Mouse (Mus musculus) limb, embryonic 11.5 days (tissue): ENCODE data around the gene Cog1. TPM values are rescaled to one million over a fixed set of nuclear protein-coding genes. Genes with fewer than 3 reads are reported as not detected.

ENCODE experiments used
- ATAC-seq: fragments of 200-750 bp; cut with Nextera tagmentation; 2 replicates; pipeline ENCODE4 v1.8.0; 2017; ENCODE audit warnings: low read depth; ENCODE audit not compliant: insufficient number of reproducible peaks, low FRiP score, low TSS enrichment
- DNase-seq: peaks from one replicate; pipeline ENCODE4 v3.0.0-alpha.2; 2015; ENCODE audit warnings: low spot score
- H3K27ac ChIP-seq: fragments of 300-500 bp; sonication (generic); replicated peaks from 2 replicates; pipeline ENCODE4 v1.5.1; 2014; ENCODE audit warnings: low read depth, mild to moderate bottlenecking, low read length
- H3K27me3 ChIP-seq: fragments of 300-500 bp; sonication (generic); 2 replicates; pipeline ENCODE4 v1.6.1; 2014; ENCODE audit warnings: mild to moderate bottlenecking, low read length, mixed read lengths; ENCODE audit not compliant: control insufficient read depth, insufficient read depth
- H3K36me3 ChIP-seq: fragments of 300-500 bp; sonication (generic); 2 replicates; pipeline ENCODE4 v1.6.1; 2014; ENCODE audit warnings: mild to moderate bottlenecking, low read length, moderate library complexity, mixed read lengths; ENCODE audit not compliant: control insufficient read depth, insufficient read depth
- H3K4me1 ChIP-seq: fragments of 300-500 bp; sonication (generic); 2 replicates; pipeline ENCODE4 v1.6.1; 2014; ENCODE audit warnings: low read length, mixed read lengths; ENCODE audit not compliant: control insufficient read depth, insufficient read depth
- H3K4me2 ChIP-seq: fragments of 300-500 bp; sonication (generic); 2 replicates; pipeline ENCODE4 v1.6.1; 2014; ENCODE audit warnings: low read depth, mild to moderate bottlenecking, moderate library complexity; ENCODE audit not compliant: severe bottlenecking
- H3K4me3 ChIP-seq: fragments of 300-500 bp; sonication (generic); 2 replicates; pipeline ENCODE4 v1.5.1; 2014; ENCODE audit warnings: low read depth, low read length
- H3K9ac ChIP-seq: fragments of 300-500 bp; sonication (generic); 2 replicates; pipeline ENCODE4 v1.6.1; 2014; ENCODE audit warnings: mild to moderate bottlenecking, low read length
- H3K9me3 ChIP-seq: fragments of 300-500 bp; sonication (generic); 2 replicates; pipeline ENCODE4 v1.6.1; 2016; ENCODE audit warnings: low read length; ENCODE audit not compliant: control insufficient read depth
- WGBS: fragments of 180-500 bp; shearing (Covaris S2); extraction: QIAGEN DNeasy Blood & Tissue Kit; methylation state at CpG from one replicate; pipeline ENCODE4 v1.1.7; 2014; 5-methylcytosine and 5-hydroxymethylcytosine counted together
- polyA plus RNA-seq: library from polyadenylated mRNA; unstranded; fragments of >200 nt; fragmentation: Nextera tagmentation; extraction: Ambion mirVana; gene quantifications from 2 replicates; pipeline ENCODE4 v1.2.1, GENCODE M21; 2014

Gene Cog1
- polyA plus RNA-seq, 1 experiment from 2014 or later, result 30.6 TPM

DNA sequence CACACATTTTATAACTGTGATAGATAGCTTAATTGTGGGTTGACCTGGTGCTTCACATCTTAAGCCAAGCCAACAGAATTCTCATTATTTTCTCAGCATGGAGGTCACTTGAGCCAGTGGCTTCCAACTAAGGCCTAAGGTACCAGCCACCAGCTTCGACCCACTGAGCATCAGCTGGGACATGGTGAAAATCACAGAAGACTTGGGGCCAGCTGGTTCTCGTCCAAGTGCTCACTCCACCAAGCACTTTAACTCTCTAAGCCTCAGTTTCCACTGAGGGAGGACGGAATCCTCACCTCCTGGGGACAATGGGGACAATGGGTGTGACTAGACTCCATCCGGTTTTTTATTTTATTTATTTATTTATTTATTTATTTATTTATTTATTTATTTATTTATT is 26.9 kb upstream of the Cog1 start:
- Histone ChIP-seq H3K27ac (no peak overlapping the region), H3K4me1 (peaks cover 13% of the 10 kb centered on the region), H3K9me3 (no peaks in the 10 kb centered on the region), H3K4me3 (no peak overlapping the region), H3K36me3 (no peaks in the 10 kb centered on the region), H3K27me3 (peaks cover 32% of the 10 kb centered on the region), H3K9ac (no peak overlapping the region), H3K4me2 (no peak overlapping the region)
- ATAC-seq (no peak), DNase-seq (no peak)
- WGBS, result 81% methylated on average over 4 of the region's 4 CpGs

- ATAC-seq (no peak), DNase-seq (no peak)
- Histone ChIP-seq H3K4me2 (no peak overlapping the region), H3K4me3 (no peak overlapping the region), H3K9me3 (no peaks in the 10 kb centered on the region), H3K27ac (no peak overlapping the region), H3K4me1 (no peaks in the 10 kb centered on the region), H3K36me3 (no peaks in the 10 kb centered on the region), H3K27me3 (peaks cover 9% of the 10 kb centered on the region), H3K9ac (no peak overlapping the region)
- WGBS, result 93% methylated on average over 18 of the region's 18 CpGs
These were observed 23.5 kb upstream of the Cog1 start for GRCm38 (mm10) chr11:113625437-113625836.

DNA sequence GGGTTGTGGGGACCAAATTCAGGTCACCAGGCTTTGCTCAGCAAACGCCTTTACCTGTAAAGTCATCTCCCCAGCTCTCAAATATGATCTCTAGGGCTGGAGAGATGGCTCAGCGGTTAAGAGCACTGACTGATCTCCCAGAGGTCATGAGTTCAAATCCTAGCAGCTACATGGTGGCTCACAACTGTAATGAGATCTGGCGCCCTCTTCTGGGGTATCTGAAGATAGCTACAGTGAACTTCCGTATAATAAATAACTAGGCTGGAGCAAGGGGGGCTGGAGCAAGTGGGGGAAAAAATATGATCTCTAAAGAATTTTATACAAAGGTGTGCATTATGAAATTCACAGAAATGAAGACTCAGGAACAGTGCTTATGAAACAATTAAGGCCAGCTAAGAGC is 21.2 kb upstream of the Cog1 start:
- Histone ChIP-seq H3K4me2 (no peak overlapping the region), H3K27me3 (no peaks in the 10 kb centered on the region), H3K4me1 (no peaks in the 10 kb centered on the region), H3K4me3 (no peak overlapping the region), H3K9me3 (no peaks in the 10 kb centered on the region), H3K36me3 (no peaks in the 10 kb centered on the region), H3K27ac (no peak overlapping the region), H3K9ac (no peak overlapping the region)
- no peak for ATAC-seq
- no peak for DNase-seq
- 58% methylated on average over 4 of the region's 4 CpGs for WGBS

DNA sequence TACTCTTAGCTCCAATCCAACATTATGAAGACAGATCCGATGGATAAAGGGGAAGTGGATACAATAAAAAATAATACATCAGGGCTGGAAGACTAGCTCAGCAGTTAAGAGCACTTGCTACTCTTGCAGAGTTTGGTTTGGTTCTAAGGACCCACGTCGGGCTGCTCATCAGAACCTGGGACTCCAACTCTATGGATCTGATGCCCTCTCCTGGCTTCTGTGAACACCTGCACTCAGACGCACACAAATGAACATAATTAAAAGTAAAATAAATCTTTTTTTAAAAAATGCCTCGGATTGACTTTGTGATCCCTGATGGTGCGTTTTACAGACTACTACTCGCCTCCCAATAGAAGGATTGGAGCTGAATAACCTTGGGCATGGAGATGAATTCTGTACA is 18.3 kb upstream of the Cog1 start:
- no peaks in the 10 kb centered on the region for H3K4me1 ChIP-seq
- WGBS, result 63% methylated on average over 7 of the region's 7 CpGs
- no peak overlapping the region for H3K4me3 ChIP-seq

DNA sequence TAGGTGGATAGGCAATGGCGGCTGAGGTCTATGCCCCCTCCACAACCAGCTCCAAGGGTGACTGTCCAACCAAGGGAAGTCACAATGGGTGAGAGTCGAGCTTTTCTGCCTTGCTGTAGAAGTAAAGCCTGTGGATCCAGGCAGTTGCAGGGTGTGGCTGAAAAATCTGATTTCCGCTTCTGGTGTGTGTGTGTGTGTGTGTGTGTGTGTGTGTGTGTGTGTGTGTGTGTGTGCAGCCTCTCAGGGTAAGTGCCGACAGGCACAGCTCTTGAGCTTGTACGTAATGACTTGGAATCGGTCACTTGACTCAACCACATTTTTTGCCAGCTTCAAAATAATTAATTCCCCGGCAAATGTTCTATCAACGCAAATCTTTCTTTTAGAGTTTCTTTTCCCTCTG is 17.7 kb upstream of the Cog1 start:
- no peak overlapping the region for H3K27ac ChIP-seq
- no peak overlapping the region for H3K4me2 ChIP-seq
- H3K9me3 ChIP-seq, result no peaks in the 10 kb centered on the region
- H3K27me3 ChIP-seq, result no peaks in the 10 kb centered on the region
- no peak for ATAC-seq
- no peak overlapping the region for H3K4me3 ChIP-seq
- no peaks in the 10 kb centered on the region for H3K36me3 ChIP-seq
- H3K4me1 ChIP-seq, result no peaks in the 10 kb centered on the region
- DNase-seq, result no peak
- 81% methylated on average over 8 of the region's 8 CpGs for WGBS
- H3K9ac ChIP-seq, result no peak overlapping the region

More for the DNA sequence above, 18.3 kb upstream of the Cog1 start:
- Histone ChIP-seq H3K4me2 (no peak overlapping the region), H3K9ac (no peak overlapping the region), H3K9me3 (no peaks in the 10 kb centered on the region), H3K27me3 (no peaks in the 10 kb centered on the region), H3K27ac (no peak overlapping the region), H3K36me3 (no peaks in the 10 kb centered on the region)
- no peak for ATAC-seq
- no peak for DNase-seq

DNA sequence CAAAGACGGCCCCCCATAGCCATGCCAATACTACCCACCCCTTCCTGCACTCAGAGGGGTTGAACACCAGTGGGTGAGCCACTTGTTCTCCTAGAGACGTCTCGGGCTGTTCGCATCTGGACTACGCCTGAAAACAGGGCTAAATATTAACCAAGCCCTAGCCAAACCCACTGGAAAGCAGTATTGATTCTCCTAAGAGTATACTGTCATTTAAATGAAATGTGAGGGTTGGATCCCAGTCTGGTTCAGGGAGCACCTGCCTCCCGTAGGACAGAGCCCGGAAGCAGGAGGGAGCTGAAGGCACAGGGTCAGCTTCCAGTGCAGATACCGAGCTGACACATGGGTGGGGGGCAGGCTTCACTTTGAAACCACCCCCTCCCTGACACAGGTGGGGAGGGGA is 17.1 kb upstream of the Cog1 start:
- no peaks in the 10 kb centered on the region for H3K36me3 ChIP-seq
- DNase-seq (no peak), ATAC-seq (no peak)
- no peaks in the 10 kb centered on the region for H3K4me1 ChIP-seq
- H3K27me3 ChIP-seq, result no peaks in the 10 kb centered on the region
- H3K4me3 ChIP-seq, result no peak overlapping the region
- H3K9me3 ChIP-seq, result no peaks in the 10 kb centered on the region
- H3K27ac ChIP-seq, result no peak overlapping the region
- no peak overlapping the region for H3K9ac ChIP-seq
- H3K4me2 ChIP-seq, result no peak overlapping the region
- WGBS, result 87% methylated on average over 8 of the region's 8 CpGs

DNA sequence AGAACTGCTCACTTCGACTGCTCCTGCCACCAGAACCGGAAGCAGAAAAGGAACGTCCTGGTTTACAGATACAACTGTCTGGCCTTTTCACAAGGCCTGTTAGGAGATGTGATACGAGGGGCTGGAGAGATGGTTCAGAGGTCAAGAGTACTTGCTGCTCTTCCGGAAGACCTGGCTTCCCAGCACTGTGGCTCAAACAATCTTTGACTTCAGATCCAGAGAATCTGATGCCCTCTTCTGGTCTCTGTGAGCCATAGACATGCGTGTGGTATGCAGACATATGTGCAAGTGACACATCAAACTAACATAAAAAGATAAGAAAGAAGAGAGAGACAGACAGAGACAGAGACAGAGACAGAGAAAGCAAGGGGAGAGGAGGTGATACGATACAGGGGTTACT is 16.7 kb upstream of the Cog1 start:
- no peak overlapping the region for H3K4me2 ChIP-seq
- H3K9me3 ChIP-seq, result no peaks in the 10 kb centered on the region
- no peaks in the 10 kb centered on the region for H3K27me3 ChIP-seq
- no peak overlapping the region for H3K27ac ChIP-seq
- ATAC-seq, result no peak
- H3K4me3 ChIP-seq, result no peak overlapping the region
- H3K4me1 ChIP-seq, result no peaks in the 10 kb centered on the region
- WGBS, result 84% methylated on average over 7 of the region's 7 CpGs
- H3K36me3 ChIP-seq, result no peaks in the 10 kb centered on the region
- no peak overlapping the region for H3K9ac ChIP-seq
- no peak for DNase-seq

DNA sequence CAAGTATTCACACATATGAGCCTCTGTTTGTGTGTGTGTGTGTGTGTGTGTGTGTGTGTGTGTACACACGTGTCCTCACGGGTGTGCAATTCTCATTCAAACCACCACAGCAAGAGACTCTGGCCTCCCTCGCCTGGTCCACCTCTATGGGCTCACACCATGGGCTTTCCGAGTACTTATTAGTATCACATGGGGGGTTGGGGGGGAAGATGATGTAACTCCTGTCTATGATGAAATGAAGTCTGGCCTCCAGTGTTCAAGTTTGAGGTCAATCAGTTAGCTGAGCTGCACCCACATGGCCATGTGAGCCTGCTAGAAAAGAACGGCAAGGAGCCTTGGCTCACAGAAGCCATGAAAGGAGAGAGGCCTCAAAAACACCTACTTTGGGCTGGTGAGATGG is 15.6 kb upstream of the Cog1 start:
- Histone ChIP-seq H3K27ac (no peak overlapping the region), H3K4me2 (no peak overlapping the region), H3K9me3 (no peaks in the 10 kb centered on the region), H3K9ac (no peak overlapping the region), H3K4me3 (no peak overlapping the region), H3K4me1 (no peaks in the 10 kb centered on the region), H3K36me3 (no peaks in the 10 kb centered on the region), H3K27me3 (no peaks in the 10 kb centered on the region)
- DNase-seq, result no peak
- WGBS, result 93% methylated on average over 5 of the region's 5 CpGs
- no peak for ATAC-seq

DNA sequence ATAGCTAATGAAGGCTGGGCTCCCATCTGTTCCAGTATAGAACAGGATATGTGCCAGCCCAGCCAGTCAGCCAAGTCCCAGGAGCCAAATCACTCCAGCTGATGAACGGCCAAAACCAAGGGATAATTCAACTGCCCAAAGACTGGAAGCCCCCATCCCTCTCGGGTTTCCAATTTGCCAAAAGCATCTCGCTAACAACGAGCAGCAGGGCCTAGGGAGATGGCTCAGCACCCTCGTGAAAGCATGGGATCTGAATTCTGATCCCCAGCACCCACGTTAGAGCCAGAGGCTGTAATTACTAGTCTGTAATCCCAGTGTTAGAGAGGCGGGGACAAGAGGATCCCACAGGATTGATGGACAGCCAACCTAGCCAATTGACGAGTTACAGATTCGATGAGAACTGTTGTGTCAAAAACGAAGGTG is 14.3 kb upstream of the Cog1 start:
- Histone ChIP-seq H3K4me2 (no peak overlapping the region), H3K36me3 (no peaks in the 10 kb centered on the region), H3K4me3 (no peak overlapping the region), H3K27me3 (no peaks in the 10 kb centered on the region), H3K4me1 (no peaks in the 10 kb centered on the region), H3K9ac (no peak overlapping the region), H3K27ac (no peak overlapping the region), H3K9me3 (no peaks in the 10 kb centered on the region)
- ATAC-seq (no peak), DNase-seq (no peak)
- WGBS, result 73% methylated on average over 10 of the region's 10 CpGs
